Mouse (Mus musculus) liver, postnatal 0 days (tissue): ENCODE data around the gene Rab27a.

Experiments
- CTCF ChIP-seq: sonication (generic); IDR thresholded peaks from 2 replicates; pipeline ENCODE4 v1.5.1; 2016; ENCODE audit warnings: antibody characterized with exemption, low read depth
- EP300 ChIP-seq: IDR thresholded peaks from 2 replicates; pipeline ENCODE4 v1.6.1; 2016; ENCODE audit warnings: antibody characterized with exemption, low read depth, mild to moderate bottlenecking

DNA sequence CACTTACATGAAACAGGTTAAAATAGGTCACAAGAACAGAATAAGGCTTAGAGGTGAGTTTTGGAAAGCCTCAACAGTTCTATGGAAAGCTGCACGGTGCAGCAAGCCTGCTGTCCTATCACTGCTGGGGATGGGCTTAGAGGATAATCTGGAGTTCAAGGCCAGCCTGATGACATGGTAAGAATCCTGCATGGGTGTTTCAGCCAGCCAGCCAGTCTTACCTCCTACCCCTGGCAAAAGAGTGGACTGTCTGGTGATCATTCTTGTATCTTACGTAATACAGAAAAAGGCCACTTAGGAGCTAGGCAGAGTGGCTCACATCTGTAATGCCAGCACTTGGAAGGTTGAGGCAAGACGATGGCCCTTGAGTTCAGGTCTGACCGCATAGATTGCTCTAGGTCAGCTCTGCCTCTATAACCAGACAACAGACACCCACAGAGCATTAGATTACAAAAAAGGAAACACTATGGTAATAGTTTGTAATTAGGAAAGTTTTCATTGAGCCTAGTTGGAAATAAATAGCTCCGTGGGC, 24.0 kb upstream of the Rab27a start:
- no peak for TF ChIP-seq CTCF
- TF ChIP-seq EP300, result no peak
